Mouse (Mus musculus): Measurements from ENCODE around the gene Prkrip1. TPM values are rescaled to one million over a fixed set of nuclear protein-coding genes. Genes with fewer than 3 reads are reported as not detected.

Gene Prkrip1
- 9.5 TPM for polyA plus RNA-seq (2014; fragmentation: Illumina TruSeq; extraction: RNeasy Lipid Tissue Mini Kit (QIAGEN cat#74804); ENCODE audit: low read depth, low replicate concordance)

DNA sequence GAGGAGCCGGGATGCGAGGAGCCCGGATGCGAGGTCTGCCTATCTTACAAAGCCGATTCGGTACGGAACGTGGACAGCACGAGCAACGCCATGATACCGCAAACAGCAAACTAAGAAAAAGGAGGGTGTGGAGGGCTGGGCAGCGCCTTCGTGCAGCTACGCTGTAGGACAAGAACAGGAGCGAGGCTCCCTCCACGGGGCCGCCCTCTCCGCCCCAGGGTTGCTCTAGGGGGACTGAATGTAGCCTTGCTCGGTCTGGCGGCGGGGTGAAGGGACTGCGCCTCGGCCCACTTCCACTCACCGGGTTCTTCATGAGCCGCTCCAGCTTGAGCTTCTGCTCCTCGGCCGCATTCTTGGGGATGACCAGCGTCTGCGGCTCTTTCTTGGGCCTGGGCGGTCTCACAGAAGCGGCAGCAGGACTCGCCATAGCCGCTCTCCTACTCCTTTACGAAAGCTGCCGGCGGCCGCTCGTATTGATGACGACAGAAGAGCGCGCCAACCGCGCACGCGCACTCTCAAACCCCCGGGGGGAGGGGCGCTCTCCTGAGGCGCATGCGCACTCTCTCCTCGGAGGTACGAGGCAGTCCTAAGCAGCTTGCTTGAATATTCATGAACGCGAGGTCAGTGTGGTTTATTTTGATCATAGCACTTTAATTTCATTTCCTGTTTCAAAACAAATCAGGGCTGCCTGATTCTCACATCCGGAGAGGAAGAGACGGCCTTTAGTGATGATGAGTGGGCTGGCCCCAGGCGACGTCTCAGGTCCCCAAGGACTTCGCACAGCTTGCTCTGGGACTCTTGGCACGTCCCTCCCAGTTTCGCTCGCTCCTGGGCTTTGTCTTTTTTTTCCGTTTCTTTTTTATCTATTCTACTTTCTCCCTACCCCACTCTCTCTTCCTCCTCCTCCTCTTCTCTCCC is at the start of gene Prkrip1:
Gene Prkrip1, minus strand, starts transcription at position 490 of the 918 bp plus-strand sequence.

DNA sequence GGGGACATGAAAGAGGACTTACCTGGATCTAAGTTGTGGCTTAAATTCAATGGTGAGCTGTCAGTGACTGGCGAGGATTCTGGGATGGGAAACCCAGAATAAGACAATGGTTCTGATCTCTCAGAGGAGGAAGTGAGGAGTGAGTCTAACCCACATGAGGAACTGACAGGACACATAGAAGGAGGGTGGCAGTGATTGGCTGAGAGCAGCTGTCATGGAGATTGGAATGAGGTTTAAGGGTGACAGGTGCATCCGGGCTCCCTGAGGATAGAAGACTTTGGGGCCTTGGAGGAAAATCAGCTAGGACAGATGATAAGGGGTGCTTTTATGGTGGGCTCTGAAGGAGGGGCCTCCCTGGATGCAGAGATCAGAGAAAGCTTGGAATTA is 47.7 kb upstream of the Prkrip1 start, which contains the start of gene Sh2b2:
Gene Sh2b2, minus strand, starts transcription at position 105 of the 387 bp plus-strand sequence.

DNA sequence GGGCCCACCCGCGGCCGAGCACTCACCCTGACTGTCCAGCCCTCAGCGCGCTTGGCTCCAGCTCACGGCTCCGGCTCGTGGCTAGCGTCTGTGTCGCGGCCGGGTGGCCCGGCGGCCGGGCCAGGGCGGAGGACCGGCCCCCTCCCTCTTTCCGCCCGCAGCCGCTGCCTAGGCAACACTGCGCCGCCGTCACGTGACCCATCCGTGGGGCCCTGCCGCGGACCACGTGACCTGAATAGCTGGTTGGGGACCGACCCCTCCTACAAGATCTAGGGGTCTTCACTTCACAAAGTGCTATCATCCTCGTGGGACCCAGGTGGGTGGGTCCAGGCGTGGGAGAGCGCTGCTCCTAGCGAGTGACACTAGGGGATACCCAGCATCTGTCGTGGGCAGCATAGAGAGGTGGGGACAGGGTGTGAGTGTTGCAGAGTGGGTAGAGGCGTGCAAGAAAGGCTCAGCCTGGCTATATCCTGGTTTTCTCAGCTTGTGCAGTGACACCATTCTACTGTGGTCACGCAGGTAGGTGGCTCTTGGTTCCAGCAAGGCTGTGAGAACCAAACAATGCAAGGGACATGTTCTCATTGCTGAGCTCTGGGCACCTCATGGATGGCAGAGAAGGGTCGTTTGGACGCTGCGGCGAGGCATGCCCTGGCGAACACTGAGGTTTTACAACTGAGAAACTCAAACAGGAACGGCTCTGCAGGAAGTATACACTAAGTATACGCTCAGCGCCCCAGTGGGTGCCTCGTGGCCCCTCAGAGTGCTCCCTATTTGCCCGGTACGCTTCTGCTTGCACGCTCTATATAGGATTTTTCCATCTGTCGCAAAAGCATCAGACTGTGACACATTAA is 28.0 kb downstream of the Prkrip1 start, which contains the start of gene Orai2:
Gene Orai2, minus strand, starts transcription at position 202 of the 851 bp plus-strand sequence.

DNA sequence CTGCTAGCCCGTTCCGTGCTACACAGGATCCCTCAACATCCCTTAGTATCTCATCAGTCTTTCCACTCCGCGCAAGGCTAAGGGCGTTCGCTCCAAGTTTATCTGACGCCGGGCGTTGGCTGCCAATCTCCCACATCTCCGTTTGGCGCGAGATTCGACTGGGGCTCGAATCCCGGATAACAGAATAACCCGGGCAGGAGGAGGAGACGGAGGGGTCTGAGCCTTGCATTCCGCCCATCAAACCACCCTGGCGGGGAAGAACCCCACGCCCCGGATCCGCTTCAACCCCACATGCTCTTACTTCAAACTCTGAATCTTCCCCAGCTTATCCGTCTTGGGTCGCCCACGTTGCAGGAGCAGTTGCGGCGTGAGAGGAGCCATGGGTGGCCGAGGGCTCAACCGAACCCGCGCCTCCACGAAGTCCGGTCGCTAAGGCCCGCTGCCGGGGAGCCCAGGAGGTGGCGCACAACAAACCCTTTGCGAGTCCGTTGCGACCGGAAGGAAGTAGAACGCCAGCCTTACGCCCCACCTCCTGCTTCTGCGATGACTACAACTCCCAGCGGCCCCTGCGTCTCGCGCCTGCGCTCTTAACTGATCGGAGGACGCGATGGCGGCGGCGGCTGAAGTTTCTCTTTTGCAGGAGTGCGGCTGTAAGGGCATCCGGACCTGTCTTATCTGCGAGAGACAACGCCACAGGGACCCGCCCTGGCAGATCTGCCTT is 63.0 kb downstream of the Prkrip1 start, which contains the start of the genes Lrwd1 and Alkbh4:
Gene Lrwd1, minus strand, starts transcription at position 504 of the 721 bp plus-strand sequence.
Gene Alkbh4, plus strand, starts transcription at position 576 of the 721 bp plus-strand sequence.

Other genes starting within 250 kb of the Prkrip1 start
- gene Ssc4d, start 224.4 kb downstream of the Prkrip1 start, polyA plus RNA-seq (2014; fragmentation: Illumina TruSeq; extraction: RNeasy Lipid Tissue Mini Kit (QIAGEN cat#74804); ENCODE audit: low read depth, low replicate concordance), result 1.4 TPM
- not detected for gene Zp3, start 218.9 kb downstream of the Prkrip1 start, polyA plus RNA-seq (2014; fragmentation: Illumina TruSeq; extraction: RNeasy Lipid Tissue Mini Kit (QIAGEN cat#74804); ENCODE audit: low read depth, low replicate concordance)
- 0.32 TPM for gene Dtx2, start 204.2 kb downstream of the Prkrip1 start, polyA plus RNA-seq (2014; fragmentation: Illumina TruSeq; extraction: RNeasy Lipid Tissue Mini Kit (QIAGEN cat#74804); ENCODE audit: low read depth, low replicate concordance)
- gene Upk3b, start 160.5 kb downstream of the Prkrip1 start, polyA plus RNA-seq (2014; fragmentation: Illumina TruSeq; extraction: RNeasy Lipid Tissue Mini Kit (QIAGEN cat#74804); ENCODE audit: low read depth, low replicate concordance), result 0.40 TPM
- not detected for gene Upk3bl, start 144.5 kb downstream of the Prkrip1 start, polyA plus RNA-seq (2014; fragmentation: Illumina TruSeq; extraction: RNeasy Lipid Tissue Mini Kit (QIAGEN cat#74804); ENCODE audit: low read depth, low replicate concordance)
- gene Rasa4, start 115.0 kb downstream of the Prkrip1 start, polyA plus RNA-seq (2014; fragmentation: Illumina TruSeq; extraction: RNeasy Lipid Tissue Mini Kit (QIAGEN cat#74804); ENCODE audit: low read depth, low replicate concordance), result 0.48 TPM
- gene Polr2j, start 82.3 kb downstream of the Prkrip1 start, polyA plus RNA-seq (2014; fragmentation: Illumina TruSeq; extraction: RNeasy Lipid Tissue Mini Kit (QIAGEN cat#74804); ENCODE audit: low read depth, low replicate concordance), result 6.9 TPM
- 0.56 TPM for gene Lrwd1, start 62.9 kb downstream of the Prkrip1 start, polyA plus RNA-seq (2014; fragmentation: Illumina TruSeq; extraction: RNeasy Lipid Tissue Mini Kit (QIAGEN cat#74804); ENCODE audit: low read depth, low replicate concordance)
- 0.37 TPM for gene Alkbh4, start 62.8 kb downstream of the Prkrip1 start, polyA plus RNA-seq (2014; fragmentation: Illumina TruSeq; extraction: RNeasy Lipid Tissue Mini Kit (QIAGEN cat#74804); ENCODE audit: low read depth, low replicate concordance)
- 0.24 TPM for gene Orai2, start 28.2 kb downstream of the Prkrip1 start, polyA plus RNA-seq (2014; fragmentation: Illumina TruSeq; extraction: RNeasy Lipid Tissue Mini Kit (QIAGEN cat#74804); ENCODE audit: low read depth, low replicate concordance)
- gene Sh2b2, start 47.6 kb upstream of the Prkrip1 start, polyA plus RNA-seq (2014; fragmentation: Illumina TruSeq; extraction: RNeasy Lipid Tissue Mini Kit (QIAGEN cat#74804); ENCODE audit: low read depth, low replicate concordance), result not detected

Measured in liver, adult 10 weeks (tissue).